Mouse (Mus musculus) frontal cortex, postnatal 14 days (tissue): ENCODE data around the gene Dnaaf1.

Experiments used
- DNase-seq, 2 experiments: peaks; one replicate each; pipeline ENCODE4 v3.0.0; 2022; ENCODE audit warnings: low spot score in 2 of 2

Dnaaf1 gene

GRCm38 (mm10) chr8:119623061-119623460, 48.0 kb downstream of the Dnaaf1 start:
- DNase-seq = no peak

GRCm38 (mm10) chr8:119623744-119624143, 48.7 kb downstream of the Dnaaf1 start:
- no peak for DNase-seq

DNA sequence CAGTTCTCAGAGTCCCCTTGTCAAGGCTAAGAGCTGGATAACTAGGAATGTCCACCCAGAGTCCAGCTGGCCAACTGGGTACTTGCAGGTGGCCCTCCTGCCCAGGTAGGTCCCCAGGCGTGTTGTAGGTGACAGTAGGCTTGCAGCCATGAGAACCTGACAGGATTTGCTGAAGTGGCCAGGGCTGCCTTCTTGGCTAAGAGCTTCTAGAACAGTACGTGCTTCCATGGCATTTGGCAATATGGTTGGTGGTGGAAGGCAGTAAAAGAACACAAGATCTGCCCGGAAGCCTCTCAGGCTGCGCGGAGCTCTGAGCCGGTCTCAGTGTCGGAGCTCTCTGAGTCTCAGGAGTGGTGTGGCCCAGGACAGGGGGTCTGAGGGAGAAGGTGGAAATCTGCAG, 49.9 kb downstream of the Dnaaf1 start:
- no peak for DNase-seq

DNA sequence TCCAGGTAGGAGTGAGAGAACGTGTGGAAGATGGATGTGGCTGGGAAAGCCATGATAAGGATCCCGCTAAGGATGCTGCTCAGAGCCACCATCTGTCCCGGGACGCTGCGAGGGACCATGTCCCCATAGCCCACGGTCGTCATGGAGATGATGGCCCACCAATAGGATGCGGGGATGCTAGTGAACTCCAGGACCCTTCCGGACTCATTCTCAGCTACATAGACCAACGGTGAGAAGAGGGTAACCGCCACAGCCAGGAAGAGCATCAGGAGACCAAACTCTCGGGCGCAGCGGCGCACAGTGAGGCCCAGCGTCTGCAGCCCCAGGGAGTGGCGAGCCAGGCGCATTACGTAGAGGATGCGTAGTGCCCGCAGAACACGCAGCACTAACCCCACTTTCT, 50.8 kb downstream of the Dnaaf1 start:
- no peak for DNase-seq

GRCm38 (mm10) chr8:119627199-119627598, 52.2 kb downstream of the Dnaaf1 start:
- DNase-seq = no peak

- DNase-seq = no peak
Measured at GRCm38 (mm10) chr8:119627613-119628359, 52.8 kb downstream of the Dnaaf1 start.

- DNase-seq = no peak
Measured at GRCm38 (mm10) chr8:119630841-119631240, 55.8 kb downstream of the Dnaaf1 start.

GRCm38 (mm10) chr8:119632246-119632645, 57.2 kb downstream of the Dnaaf1 start:
- DNase-seq = no peak

GRCm38 (mm10) chr8:119632909-119633308, 57.9 kb downstream of the Dnaaf1 start:
- DNase-seq = no peak

DNA sequence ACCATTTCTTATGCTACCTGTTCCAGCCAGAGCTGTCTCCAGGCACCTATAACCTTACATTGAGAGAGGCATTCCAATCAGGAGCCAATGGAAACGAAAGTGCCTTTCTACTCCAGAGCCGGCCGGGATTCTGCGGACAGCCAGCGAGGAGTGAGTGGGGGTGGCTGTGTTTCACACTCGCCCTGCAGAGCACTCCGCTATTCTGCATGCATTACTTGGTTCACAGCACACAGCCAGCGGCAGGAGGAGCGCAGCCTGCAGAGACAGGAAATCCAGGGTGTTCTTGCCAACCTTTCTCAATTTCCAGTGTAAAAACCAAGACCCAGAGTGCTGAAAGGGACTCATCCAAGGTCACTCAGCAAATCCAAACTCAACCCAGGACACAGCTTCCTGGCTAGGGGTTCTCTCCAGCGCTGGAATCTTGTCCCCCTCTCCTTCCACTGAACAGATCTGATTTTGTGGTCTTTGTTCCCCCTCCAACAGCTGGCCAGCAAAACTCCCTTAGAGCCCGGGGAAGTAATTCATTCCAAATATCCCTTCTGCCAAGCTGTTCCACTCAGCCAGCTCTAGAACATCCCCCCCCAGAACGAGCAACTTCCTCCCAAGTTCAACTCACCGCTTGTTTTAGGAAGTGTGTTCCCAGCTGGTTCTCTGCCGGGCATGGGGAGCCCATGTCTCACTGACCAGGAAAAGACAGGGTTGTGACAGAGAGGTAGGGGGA, 59.7 kb downstream of the Dnaaf1 start:
- no peak for DNase-seq

DNA sequence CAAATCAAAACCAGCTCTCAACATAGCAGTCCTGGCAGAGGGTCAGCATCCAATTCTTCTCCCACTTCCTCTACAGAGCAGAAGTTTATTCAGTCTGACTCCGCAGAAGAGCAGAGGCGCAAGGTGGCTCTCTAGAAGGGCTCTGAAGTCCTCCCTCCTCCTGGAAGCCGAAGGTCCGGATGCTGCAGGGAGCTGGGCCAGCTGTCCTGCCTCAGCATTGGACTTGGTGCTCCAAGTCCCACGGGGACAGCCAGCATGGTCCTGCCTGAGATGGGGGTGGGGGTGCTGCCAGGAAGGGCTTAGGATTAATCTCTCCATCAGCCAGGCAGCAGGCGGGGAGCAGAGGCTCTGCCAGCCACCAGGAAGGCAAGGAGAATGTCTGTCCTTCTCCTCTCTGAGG, 60.3 kb downstream of the Dnaaf1 start, which contains the start of gene Kcng4:
Kcng4 (minus strand) TSS at position 303 of the 400 bp plus-strand sequence.
- DNase-seq = no peak

- no peak for DNase-seq
Measured at GRCm38 (mm10) chr8:119635958-119636357, 60.9 kb downstream of the Dnaaf1 start.

DNA sequence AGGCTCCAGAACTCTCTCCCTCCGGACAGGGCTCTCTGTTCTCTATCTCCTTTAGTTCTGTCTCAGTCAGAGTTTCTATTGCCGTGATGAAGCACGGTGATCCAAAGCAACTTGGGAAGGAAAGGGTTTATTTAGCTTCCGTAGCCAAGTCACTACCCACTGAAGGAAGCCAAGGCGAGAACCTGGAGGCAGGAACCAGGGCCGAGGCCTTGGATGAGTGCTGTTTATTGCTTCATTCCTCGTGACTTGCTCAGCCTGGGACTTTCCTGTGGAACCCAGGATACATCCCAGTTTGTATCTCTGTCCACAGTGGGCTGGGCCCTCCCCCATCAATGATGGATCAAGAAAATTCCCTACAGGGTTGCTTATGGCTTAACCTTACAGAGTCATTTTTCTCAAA, 61.7 kb downstream of the Dnaaf1 start:
- DNase-seq = no peak

DNA sequence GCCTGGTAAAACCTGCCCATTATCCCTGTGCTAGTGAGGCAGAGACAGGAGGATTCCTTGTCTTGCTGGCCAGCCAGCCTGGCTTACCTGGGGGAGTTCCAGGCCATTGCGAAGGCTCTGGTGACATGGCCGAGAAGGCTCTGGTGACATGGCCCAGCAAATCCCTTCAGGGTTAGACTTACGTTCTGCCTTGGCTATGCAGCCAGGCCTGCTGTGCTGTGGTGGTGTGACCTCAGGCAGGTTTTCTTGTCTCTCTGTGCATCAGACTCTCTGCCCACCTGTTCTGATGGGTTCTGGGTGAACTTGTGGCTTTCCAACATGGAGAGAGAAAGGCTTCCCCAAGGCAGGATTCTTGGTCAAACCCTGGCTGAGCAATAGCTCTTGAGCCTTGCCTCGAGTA, 62.3 kb downstream of the Dnaaf1 start:
- DNase-seq = no peak

DNA sequence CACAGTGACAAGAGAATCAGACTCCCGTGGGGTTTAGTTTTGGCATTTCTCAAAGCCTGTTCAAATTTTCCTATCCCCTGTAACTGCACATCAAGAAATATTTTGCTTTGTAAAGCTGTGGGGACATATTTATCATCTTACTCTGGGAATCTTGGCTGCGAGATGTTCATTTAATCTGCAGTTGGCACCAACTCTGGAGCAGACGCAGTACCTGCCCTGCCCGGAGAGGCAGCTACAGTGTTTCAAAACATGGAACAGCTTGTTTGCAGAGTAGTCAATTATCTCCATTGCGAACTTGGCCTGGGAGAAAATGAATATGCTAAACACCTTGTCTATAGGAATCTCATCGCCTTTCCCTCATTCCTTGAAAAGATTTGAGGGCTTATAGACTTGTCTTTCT, 63.2 kb downstream of the Dnaaf1 start:
- DNase-seq = no peak

GRCm38 (mm10) chr8:119639798-119640197, 64.8 kb downstream of the Dnaaf1 start:
- no peak for DNase-seq

DNA sequence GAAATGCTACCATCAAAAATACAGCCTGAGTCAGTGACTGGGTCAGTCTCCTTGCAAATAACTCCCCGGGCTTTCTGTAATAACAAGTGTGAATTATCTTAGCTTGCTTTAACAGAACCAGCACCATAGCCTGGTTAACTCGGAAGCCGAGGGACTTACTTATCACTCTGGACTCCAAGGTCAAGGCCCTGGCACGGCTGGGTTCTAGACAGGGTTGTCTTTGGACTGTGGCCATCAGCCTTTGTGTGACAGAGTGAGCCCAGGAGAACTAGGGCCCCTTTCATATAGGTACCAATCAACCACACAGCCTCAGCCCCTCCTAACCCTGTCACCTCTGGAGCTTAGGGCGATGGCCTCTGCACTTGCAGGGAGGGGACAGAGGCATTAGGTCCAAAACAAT, 66.0 kb downstream of the Dnaaf1 start:
- no peak for DNase-seq

DNA sequence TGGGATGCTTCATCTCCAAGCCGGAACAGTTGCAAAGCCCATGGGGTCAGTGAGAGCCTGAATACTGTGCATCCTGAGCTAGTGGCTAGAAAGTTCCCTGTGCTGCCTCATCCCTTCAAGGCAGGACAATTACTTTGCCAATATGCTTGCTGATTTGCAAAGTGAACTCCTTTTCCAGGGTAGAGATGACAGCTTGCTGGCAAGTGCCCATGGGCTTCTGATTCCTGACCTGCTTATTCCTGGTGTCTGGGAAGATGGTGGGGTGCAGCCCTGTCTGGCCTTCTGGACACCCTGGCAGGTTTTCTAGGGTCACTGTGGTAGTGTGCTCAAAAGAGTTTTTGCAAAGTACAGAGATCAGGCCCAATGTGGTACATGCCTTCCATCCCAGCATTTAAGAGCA, 67.9 kb downstream of the Dnaaf1 start:
- no peak for DNase-seq

DNA sequence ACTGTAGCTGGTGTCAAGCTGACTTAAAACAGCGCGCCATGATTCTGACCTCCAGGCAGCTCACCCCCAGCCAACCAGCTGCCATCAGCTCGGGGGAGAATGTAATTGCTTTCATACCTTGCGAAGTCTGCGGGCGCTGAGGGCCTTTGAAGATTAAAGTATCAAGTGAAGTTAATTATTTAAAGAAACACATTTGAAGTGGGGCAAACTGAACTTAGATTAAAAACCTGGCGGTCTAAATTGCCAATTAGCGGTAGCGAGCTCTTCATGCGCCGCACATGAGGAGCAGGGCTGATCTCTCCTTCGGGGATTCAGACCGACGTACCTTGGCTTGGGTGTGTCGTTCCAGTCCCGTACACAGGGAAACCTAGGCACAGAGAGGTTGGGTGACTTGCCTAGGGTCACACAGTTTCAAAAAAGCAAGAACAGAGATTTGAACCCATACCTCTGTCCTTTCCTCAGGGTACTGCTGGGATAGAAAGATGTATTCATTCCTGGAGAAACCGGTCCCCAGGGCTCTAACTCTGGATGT, 69.5 kb downstream of the Dnaaf1 start:
- DNase-seq = no peak

DNA sequence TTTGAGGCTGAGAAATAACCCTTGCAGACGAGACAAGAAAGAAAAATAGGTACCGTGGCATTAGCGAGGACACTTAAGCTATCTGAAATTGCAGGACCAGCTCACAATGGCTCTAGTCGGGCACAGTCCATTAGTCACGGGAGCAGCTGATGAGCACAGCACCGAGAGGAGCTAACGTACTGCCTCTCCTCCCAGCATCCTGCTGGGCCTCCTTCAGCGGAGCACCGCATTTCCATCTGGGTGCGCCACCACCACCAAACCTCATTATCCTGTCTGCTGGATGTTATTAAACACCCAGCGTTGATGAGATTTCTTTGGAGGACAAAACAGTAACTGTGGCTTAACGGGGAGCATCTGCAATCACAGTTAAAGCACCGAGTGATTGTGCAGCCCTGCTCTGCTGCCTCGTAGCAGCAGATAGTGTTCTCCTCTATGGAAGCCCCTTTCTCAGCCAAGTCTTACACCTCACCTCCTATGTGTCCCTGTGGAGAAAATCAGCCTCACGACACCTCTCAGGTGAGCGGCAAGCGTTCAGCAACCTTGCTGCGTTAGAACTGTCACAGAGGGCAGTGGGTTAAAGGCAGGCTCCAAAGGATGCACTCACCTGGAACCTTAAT, 70.1 kb downstream of the Dnaaf1 start:
- no peak for DNase-seq

GRCm38 (mm10) chr8:119646197-119646596, 71.2 kb downstream of the Dnaaf1 start:
- no peak for DNase-seq

DNA sequence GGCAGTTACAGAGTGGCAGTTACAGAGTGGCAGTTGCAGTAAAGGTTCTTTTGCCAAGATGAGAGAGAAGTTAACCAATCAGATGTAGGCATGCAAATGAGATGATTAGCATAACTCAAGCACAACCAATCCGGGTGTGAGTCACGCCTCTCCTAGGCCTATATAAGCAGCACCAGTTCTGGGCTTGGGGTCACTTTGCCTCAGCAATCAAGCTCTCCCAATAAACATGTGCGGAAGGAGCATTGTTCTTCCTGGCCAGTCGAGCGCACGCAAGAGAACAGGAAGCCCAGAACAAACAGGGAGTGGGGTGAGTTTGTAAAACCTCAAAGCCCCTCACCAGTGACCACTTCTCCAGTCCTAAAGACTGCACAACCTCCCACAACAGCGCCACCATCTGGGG, 71.8 kb downstream of the Dnaaf1 start:
- DNase-seq = no peak
